Mouse (Mus musculus) bone marrow macrophage, adult 2 months (primary cell): ENCODE data around the gene Osbpl2. TPM values are rescaled to one million over a fixed set of nuclear protein-coding genes. Genes with fewer than 3 reads are reported as not detected.

Experiments
- H3K27ac ChIP-seq: 2 replicates; pipeline ENCODE4 v1.5.1; 2012; ENCODE audit warnings: low read depth, low read length; ENCODE audit not compliant: insufficient read depth
- H3K4me1 ChIP-seq: 2 replicates; pipeline ENCODE4 v1.6.1; 2012; ENCODE audit warnings: low read length; ENCODE audit not compliant: control insufficient read depth, insufficient read depth
- H3K4me3 ChIP-seq: 2 replicates; pipeline ENCODE4 v1.5.1; 2012; ENCODE audit warnings: mild to moderate bottlenecking, low read length, moderate library complexity; ENCODE audit not compliant: insufficient read depth
- CTCF ChIP-seq: IDR thresholded peaks from 2 replicates; pipeline ENCODE4 v1.5.1; 2012; ENCODE audit warnings: low read depth, mild to moderate bottlenecking, low read length, moderate library complexity
- POLR2A ChIP-seq: IDR thresholded peaks from 2 replicates; pipeline ENCODE4 v1.6.1; 2012; ENCODE audit warnings: mild to moderate bottlenecking, low read depth, low read length, borderline replicate concordance
- polyA plus RNA-seq: library from polyadenylated mRNA; stranded (reverse); fragments of >200 nt; gene quantifications from 2 replicates; pipeline ENCODE4 v1.2.4, GENCODE M21; 2012; ENCODE audit not compliant: missing spikeins, insufficient read depth, insufficient read length

The Osbpl2 gene
- polyA plus RNA-seq, 1 experiment: 25.0 TPM

- no peak overlapping the region for H3K27ac ChIP-seq
- H3K4me3 ChIP-seq: no peak overlapping the region
- peaks cover 21% of the 10 kb centered on the region for H3K4me1 ChIP-seq
- TF ChIP-seq POLR2A: no peak
- no peak for TF ChIP-seq CTCF
Observed at GRCm38 (mm10) chr2:180117485-180118194, 1.5 kb upstream of the Osbpl2 start.

GRCm38 (mm10) chr2:180119439-180120291, 559 bp downstream of the Osbpl2 start:
- Histone ChIP-seq H3K4me1 (peaks cover 21% of the 10 kb centered on the region), H3K27ac (peak overlapping the region; percentile 34), H3K4me3 (peak overlapping the region; percentile 97)
- no peak for TF ChIP-seq CTCF
- TF ChIP-seq POLR2A: no peak

- no peak for TF ChIP-seq CTCF
- no peak for TF ChIP-seq POLR2A
- H3K4me3 ChIP-seq: peak overlapping the region; percentile 97
- peaks cover 26% of the 10 kb centered on the region for H3K4me1 ChIP-seq
- no peak overlapping the region for H3K27ac ChIP-seq
Observed at GRCm38 (mm10) chr2:180120292-180120761, 1.2 kb downstream of the Osbpl2 start.

GRCm38 (mm10) chr2:180124192-180124591, 5.1 kb downstream of the Osbpl2 start:
- H3K4me3 ChIP-seq: no peak overlapping the region
- H3K27ac ChIP-seq: no peak overlapping the region
- no peak for TF ChIP-seq POLR2A
- no peak for TF ChIP-seq CTCF
- H3K4me1 ChIP-seq: peaks cover 42% of the 10 kb centered on the region

GRCm38 (mm10) chr2:180126195-180126594, 7.1 kb downstream of the Osbpl2 start:
- Histone ChIP-seq H3K4me3 (no peak overlapping the region), H3K4me1 (peaks cover 42% of the 10 kb centered on the region), H3K27ac (peak overlapping the region; percentile 76)
- TF ChIP-seq POLR2A: no peak
- TF ChIP-seq CTCF: no peak

- TF ChIP-seq CTCF (no peak), POLR2A (no peak)
- Histone ChIP-seq H3K4me1 (peaks cover 42% of the 10 kb centered on the region), H3K4me3 (no peak overlapping the region), H3K27ac (peak overlapping the region; percentile 76)
Observed at GRCm38 (mm10) chr2:180127675-180128074, 8.6 kb downstream of the Osbpl2 start.

- H3K4me1 ChIP-seq: peaks cover 24% of the 10 kb centered on the region
- TF ChIP-seq CTCF (no peak), POLR2A (no peak)
- H3K27ac ChIP-seq: no peak overlapping the region
- no peak overlapping the region for H3K4me3 ChIP-seq
Observed at GRCm38 (mm10) chr2:180133231-180133630, 14.1 kb downstream of the Osbpl2 start.

- Histone ChIP-seq H3K27ac (no peak overlapping the region), H3K4me1 (peaks cover 20% of the 10 kb centered on the region), H3K4me3 (no peak overlapping the region)
- TF ChIP-seq CTCF (no peak), POLR2A (no peak)
Observed at GRCm38 (mm10) chr2:180133911-180134310, 14.8 kb downstream of the Osbpl2 start.

GRCm38 (mm10) chr2:180135414-180135813, 16.3 kb downstream of the Osbpl2 start:
- TF ChIP-seq POLR2A: no peak
- no peak for TF ChIP-seq CTCF
- H3K27ac ChIP-seq: no peak overlapping the region
- H3K4me3 ChIP-seq: no peak overlapping the region
- H3K4me1 ChIP-seq: peaks cover 17% of the 10 kb centered on the region

GRCm38 (mm10) chr2:180146091-180146490, 27.0 kb downstream of the Osbpl2 start:
- Histone ChIP-seq H3K4me3 (no peak overlapping the region), H3K27ac (no peak overlapping the region), H3K4me1 (no peaks in the 10 kb centered on the region)
- TF ChIP-seq CTCF: no peak
- no peak for TF ChIP-seq POLR2A
